Mouse (Mus musculus) spleen, adult 2 months (tissue): Measurements from ENCODE around the gene Camk2n1.

Experiments
- CTCF ChIP-seq: fragments of 200-500 bp; IDR thresholded peaks from 2 replicates; pipeline ENCODE4 v1.5.1; 2011; ENCODE audit warnings: mild to moderate bottlenecking, inconsistent platforms; ENCODE audit not compliant: insufficient read depth, insufficient read length, insufficient replicate concordance; ENCODE audit errors: extremely low read depth
- POLR2A ChIP-seq: fragments of 200-500 bp; IDR thresholded peaks from 2 replicates; pipeline ENCODE4 v1.6.1; 2011; ENCODE audit warnings: low read depth, low read length, inconsistent platforms

DNA sequence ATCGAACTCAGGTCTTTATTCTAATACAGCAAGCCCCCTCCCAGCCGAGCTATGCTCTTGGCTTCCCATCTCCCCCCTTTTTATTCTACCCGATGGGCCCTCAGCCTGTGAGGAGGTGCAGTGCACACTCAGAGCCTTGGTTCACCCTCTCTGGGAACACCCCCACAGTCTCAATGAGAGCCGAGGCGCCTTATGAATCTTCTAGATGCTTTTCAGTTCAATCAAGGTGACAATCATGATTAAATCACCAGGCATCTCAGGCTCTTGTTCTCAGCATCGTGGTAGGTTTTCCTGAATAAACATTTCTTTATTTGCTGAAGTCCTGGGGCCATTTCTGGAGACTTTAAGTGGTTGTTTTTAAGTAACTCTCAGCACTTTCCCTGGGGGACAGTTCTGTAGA is 53.8 kb downstream of the Camk2n1 start:
- no peak for TF ChIP-seq CTCF
- no peak for TF ChIP-seq POLR2A
